Mouse (Mus musculus): ENCODE results near the gene Gm20918.
"Not testable (repeated sequence)": the region's sequence is repeated elsewhere in the genome, so short reads cannot be mapped to it uniquely, and the experiment has no call there.

The Gm20918 gene

DNA sequence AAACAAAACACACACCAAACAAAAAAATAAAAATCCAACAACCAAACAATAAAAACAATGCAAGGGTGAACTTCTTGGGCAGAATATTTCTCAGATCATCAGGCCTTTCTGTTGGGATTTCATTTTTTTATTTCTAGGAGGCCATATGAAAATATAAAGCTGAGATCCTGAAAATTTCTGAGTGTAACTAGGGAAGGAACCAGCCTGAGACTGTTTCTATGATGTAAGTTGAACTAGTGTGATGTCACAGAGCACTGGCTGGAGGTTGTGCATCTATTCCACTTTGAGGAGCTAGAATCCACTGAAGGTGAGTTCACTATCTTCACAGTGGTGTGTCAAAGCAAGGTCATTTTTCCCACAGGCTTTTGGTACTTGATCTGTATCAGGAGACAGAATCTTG lies at the start of gene Gm20918:
TSS of gene Gm20918 (plus strand) at position 301 of the 400 bp plus-strand sequence.
- DNase-seq (ENCODE audit: extremely low read depth, low read depth, low spot score) = not testable (repeated sequence)

All from fat pad, adult 2 months (tissue).